ENCODE assay signal across 16 mouse cellular contexts in genomic region chr10:48645780-48646179, GRCm38 (mm10).
"Had no signal": no experiment of that assay in that cellular context is flagged by ENCODE, and none has a peak within 500 bp of the region (broad histone marks: within the 10 kb centered on the region; RNA-seq: fewer than 3 reads in every experiment).

No protein-coding gene starts in this region.

- H3K27me3 ChIP-seq: neural tube, embryonic 13.5 days; neural tube, embryonic 15.5 days; stomach, embryonic 15.5 days had no signal

- DNase-seq: retina, postnatal 1 day; right cerebral cortex, adult 18-20 months; right cerebral cortex, postnatal 14 days; right cerebral cortex, postnatal 25 days; right cerebral cortex, postnatal 4 days; spleen, adult 18-20 months; thymus, adult 18-20 months; thymus, adult 2 months; thymus, postnatal 14 days; thymus, postnatal 25 days; thymus, postnatal 36 days; thymus, postnatal 4 days had no signal

- H3K9ac ChIP-seq: neural tube, embryonic 13.5 days; neural tube, embryonic 15.5 days; stomach, embryonic 15.5 days had no signal

- H3K4me2 ChIP-seq: neural tube, embryonic 13.5 days; neural tube, embryonic 15.5 days; stomach, embryonic 15.5 days had no signal

- H3K4me1 ChIP-seq: neural tube, embryonic 13.5 days; neural tube, embryonic 15.5 days; stomach, embryonic 15.5 days had no signal

- H3K9me3 ChIP-seq: neural tube, embryonic 13.5 days; neural tube, embryonic 15.5 days; stomach, embryonic 15.5 days had no signal

- H3K4me3 ChIP-seq: neural tube, embryonic 13.5 days; neural tube, embryonic 15.5 days; stomach, embryonic 15.5 days had no signal

- H3K36me3 ChIP-seq: neural tube, embryonic 13.5 days; neural tube, embryonic 15.5 days; stomach, embryonic 15.5 days had no signal

- H3K27ac ChIP-seq: neural tube, embryonic 13.5 days; neural tube, embryonic 15.5 days; stomach, embryonic 15.5 days; stomach, postnatal 0 days had no signal
